Mouse (Mus musculus) MEL-GATA-1-ER (cell line): ENCODE data around the gene Cfap73.

ENCODE experiments used
- DNase-seq: peaks from one replicate; pipeline ENCODE4 v3.0.0-alpha.2; 2012; ENCODE audit warnings: low read depth; ENCODE audit errors: extremely low read depth

The Cfap73 gene

DNA sequence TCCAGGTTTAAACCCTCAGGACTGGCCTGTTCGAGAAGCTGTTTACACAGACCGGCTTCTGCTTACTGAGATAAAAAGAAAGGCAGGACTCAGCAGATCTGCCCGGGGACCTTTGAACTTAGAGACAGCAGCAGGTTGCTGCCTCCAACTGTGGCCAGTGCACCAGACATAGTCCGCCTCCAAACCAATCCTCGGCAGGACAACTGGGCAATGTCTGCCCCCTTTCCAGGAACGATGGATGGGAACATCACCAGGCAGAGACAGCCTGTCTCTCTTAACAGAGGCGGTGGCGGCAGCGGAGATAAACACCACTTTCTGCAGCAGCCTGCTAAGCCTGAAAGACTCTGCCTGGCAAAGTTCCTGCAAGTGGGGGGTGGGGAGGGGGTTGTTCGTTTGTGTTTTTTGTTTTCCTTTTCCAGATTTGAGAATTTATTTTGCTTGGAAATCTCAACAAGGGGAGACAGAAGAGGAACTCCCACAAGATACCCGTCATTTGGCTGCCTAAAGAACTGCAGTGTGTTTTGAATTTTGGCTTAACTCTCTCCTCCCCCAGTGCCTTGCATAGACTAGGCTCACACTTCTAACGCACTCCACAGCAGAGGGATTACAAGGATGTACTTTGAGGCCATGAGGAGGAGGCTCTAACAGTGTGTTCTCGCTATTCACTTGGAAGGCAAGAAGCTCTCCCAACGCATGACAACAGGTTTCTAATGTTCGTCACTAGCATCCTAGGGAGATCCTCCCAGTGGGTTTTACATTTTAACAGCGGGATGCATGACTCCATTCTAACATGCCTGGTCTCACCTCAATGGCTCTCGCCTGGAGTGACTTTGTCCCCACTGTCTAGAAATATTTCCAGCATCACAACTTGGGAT, 47.1 kb downstream of the Cfap73 start:
- DNase-seq = no peak

GRCm38 (mm10) chr5:120584968-120585367, 49.1 kb downstream of the Cfap73 start:
- no peak for DNase-seq

DNA sequence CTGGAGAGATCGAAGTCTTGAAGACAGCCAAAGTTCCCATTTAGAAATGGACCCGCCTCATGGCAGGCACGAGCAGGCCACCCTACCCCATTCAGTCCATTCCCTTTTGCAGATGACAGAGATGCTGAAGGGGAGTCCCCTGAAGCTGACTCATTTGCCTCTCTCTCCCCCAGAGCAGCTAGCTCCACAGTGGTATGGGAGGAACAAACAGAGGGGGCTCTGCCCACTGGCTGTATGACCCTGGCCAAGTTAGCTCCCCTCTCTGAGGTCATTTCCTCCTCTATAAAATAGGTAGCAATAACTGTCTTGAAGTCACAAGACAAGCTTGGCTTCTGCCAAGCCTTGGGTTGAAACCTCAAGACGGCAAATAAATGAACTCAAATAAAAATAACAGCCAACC, 50.5 kb downstream of the Cfap73 start:
- no peak for DNase-seq

GRCm38 (mm10) chr5:120582002-120582401, 52.0 kb downstream of the Cfap73 start:
- DNase-seq = no peak

GRCm38 (mm10) chr5:120579898-120580626, 54.0 kb downstream of the Cfap73 start:
- no peak for DNase-seq

GRCm38 (mm10) chr5:120579211-120579897, 54.7 kb downstream of the Cfap73 start:
- no peak for DNase-seq

DNA sequence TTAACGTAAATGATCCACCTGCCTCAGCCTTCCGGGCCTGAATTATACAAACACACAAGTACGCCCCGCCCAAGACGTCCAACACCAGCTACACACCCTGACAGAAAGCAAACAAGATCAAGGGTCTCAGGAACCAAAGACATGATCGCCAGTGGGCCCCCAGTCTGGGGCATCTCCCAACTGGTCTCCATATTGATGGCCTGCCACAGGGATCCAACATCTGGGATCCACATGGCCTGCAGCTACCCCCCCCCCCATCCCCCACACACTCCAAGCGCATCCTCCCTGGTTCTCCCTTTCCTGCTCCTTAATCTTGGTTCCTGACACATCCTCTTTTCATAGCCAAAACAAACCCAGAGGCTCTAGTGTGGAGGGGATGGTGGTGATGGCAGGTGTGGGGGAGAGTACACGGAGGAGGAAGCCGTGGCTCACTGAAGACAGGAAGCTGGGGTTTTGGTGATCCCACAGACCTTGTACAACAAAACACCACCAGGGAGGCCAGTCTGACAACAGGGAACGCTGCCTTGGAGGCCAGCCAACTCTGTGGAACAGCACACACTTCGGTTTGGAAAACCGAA, 55.4 kb downstream of the Cfap73 start:
- DNase-seq = no peak
